Mouse (Mus musculus) monocyte, adult 2 months (primary cell): ENCODE results near the gene Parp9.
"Not testable (repeated sequence)": the region's sequence is repeated elsewhere in the genome, so short reads cannot be mapped to it uniquely, and the experiment has no call there.

ENCODE experiments used
- DNase-seq, 2 experiments: peaks; one replicate each; pipeline ENCODE4 v3.0.0; 2022; ENCODE audit warnings: low spot score in 2 of 2, low read depth in 1 of 2

The Parp9 gene

GRCm38 (mm10) chr16:35938211-35939151 lies at the start of gene Parp9, which contains the start of gene Dtx3l:
Gene Parp9, plus strand, starts transcription at chr16:35938470.
Gene Dtx3l, minus strand, starts transcription at chr16:35939151.
- DNase-seq: peak; percentile 31 to 53

- no peak for DNase-seq
These were observed 49.4 kb upstream of the Parp9 start for GRCm38 (mm10) chr16:35888910-35889309.

DNA sequence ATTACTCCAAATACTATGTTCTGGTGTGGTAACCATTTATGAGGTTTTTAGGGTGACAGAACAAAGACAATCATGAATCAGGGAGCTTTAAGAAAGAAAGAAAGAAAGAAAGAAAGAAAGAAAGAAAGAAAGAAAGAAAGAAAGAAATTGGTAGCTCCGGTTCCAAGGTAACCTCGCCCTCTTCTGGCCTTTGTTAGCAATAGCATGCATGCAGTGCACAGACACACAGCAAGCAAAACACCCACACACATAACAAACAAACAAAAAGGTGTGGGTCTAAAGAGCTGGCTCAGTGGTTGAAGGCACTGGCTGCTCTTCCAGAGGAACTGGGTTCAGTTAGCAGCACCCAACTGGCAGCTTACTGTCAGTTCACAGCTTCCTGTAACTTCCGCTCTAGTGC lies 47.6 kb upstream of the Parp9 start:
- DNase-seq: no peak

- not testable (repeated sequence) for DNase-seq
These were observed 46.7 kb upstream of the Parp9 start for GRCm38 (mm10) chr16:35891603-35892002.

DNA sequence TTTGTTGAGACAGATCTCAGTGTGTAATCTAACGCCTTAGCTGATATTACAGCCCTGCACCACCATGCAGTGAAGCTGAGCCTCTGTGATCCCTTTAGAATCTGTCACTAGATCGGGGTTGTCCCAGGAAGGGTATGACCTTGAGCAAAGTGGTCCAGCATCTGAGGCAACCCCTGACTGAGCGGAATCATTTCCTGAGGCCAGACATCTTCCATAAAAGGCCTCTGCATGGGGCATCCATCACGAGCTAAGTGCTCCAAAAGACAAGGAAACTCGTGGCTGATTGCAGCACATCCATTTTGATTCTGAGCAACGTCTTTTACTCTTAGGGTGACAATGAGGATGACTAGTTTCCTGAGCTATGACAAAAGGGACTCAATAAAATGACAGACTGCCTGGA lies 43.3 kb upstream of the Parp9 start:
- DNase-seq: no peak

- DNase-seq: no peak
These were observed 37.7 kb upstream of the Parp9 start for GRCm38 (mm10) chr16:35900541-35900940.

GRCm38 (mm10) chr16:35903014-35903640 lies 35.1 kb upstream of the Parp9 start:
- peak; percentile 33 to 52 for DNase-seq

DNA sequence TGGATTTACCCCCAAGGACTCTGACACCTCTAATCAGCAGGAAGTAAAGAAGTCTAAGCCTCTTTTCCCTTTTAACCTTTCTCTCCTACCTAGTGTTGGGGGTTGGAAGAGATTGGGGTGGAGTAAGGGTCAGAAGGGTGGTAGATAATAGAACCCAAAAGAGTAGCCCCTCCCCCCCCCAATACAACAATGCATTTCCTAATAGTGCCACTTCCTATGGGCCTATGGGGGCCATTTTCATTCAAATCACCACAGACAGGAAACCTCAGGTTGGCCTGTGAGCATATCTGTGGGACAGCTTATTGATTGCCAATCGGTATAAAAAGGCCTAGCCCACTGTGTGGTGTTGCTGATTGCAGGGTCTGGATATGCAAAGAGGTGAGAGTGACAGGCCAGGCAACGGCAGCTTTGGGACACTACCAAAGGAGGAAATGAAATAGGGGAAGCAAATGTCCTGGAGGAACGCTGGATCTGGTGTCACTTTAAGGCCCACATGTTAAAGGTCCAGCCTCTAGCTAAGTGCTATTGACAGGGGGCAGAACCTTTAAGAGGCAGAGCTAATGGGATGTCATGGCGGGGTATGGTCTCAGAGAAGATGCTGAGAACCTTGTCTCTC lies 34.0 kb upstream of the Parp9 start:
- no peak for DNase-seq

- no peak for DNase-seq
These were observed 32.9 kb upstream of the Parp9 start for GRCm38 (mm10) chr16:35905355-35905754.

GRCm38 (mm10) chr16:35905819-35906485 lies 32.3 kb upstream of the Parp9 start:
- DNase-seq: no peak

GRCm38 (mm10) chr16:35906887-35907286 lies 31.4 kb upstream of the Parp9 start:
- no peak for DNase-seq

DNA sequence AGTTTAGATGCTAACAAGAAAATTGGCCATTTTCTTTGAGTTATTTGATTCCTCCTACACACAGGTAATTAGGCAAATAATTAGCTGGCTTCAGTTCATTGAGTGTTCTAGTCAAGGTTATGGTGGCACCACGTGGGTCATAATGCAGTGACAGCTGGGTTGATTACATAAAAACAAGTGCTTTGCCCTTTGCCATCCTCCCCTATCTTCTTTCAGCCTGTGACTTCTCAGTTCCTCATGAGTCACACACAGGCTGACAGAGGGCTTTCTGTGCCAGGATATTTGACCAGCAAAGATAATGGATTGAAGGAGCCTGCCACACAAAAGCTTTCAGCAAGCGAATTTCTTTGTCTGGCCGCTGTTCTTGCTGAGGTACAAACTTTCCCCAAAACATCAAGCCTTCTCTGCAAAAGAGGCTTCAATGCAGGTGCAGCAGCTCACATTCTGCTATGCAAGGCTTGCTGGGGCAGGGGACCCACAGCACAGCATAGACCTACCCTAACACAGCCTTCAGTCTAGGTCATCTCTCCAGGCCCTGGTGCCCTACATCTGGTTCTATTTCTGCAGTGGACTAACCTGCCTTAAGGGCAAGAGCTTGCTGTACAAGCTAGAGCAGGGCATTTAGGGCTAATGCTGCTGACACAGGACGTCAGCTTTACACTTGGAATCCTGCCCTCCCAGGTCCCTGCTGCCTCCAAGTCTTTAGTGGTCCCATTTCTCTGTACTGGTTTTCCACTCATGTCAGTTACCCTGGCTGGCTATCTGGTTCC lies 30.7 kb upstream of the Parp9 start:
- no peak for DNase-seq

DNA sequence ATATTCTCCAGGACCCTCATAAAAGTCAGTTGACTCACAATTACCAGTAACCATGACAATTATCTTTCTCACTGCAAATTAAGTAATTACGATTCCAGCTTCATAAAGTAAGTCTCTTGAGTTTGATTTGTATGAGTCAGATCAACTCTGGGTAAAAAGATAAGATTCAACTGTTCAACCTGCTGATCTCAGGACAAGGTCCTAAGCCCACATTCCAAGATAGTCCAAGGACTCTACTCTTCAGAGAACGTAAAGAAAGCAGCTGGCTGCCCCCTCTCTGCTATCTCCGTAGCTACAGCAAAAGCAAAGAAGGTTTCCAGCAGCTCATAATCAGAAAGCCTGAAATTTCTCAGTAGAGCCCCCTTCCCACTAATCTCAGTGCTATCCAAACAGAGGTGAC lies 26.8 kb upstream of the Parp9 start:
- no peak for DNase-seq

- DNase-seq: no peak
These were observed 24.7 kb upstream of the Parp9 start for GRCm38 (mm10) chr16:35913526-35913925.

GRCm38 (mm10) chr16:35914301-35914700 lies 24.0 kb upstream of the Parp9 start:
- DNase-seq: no peak

- DNase-seq: no peak
These were observed 19.3 kb upstream of the Parp9 start for GRCm38 (mm10) chr16:35918721-35919543.

- no peak for DNase-seq
These were observed 16.5 kb upstream of the Parp9 start for GRCm38 (mm10) chr16:35921676-35922235.

DNA sequence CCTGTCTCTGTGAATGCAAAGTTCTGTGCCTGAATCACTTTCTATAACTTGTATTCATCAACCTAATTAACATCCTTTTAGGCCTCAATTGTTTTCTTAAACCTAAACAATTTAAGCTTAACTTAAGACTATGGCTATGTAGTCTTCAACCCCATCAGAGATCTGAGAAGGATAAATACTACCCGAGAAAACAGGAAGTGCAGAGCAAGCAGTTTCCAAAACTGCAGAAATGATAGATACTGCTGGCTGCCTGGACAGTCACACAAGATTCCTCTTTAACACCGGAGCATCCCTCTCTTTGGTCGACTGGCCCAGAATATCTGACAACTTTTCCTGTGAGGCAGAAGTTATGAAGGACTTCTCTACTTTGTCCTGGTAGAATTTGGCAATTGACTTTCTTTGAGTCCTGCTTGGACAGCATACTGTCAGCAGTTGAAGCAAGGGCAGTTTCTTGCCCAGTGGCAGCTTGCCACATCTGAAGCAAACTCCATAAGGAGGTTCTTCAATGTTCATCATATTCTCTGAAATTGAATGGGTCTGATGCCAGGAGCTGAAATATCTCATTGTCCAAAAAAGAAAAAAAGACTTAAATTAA lies 15.9 kb upstream of the Parp9 start:
- DNase-seq: no peak
